Mouse (Mus musculus) brain, embryonic 14.5 days (tissue): Measurements from ENCODE around the gene Wdsub1.

Experiments
- CTCF ChIP-seq: fragments of 200-500 bp; IDR thresholded peaks from 2 replicates; pipeline ENCODE4 v1.5.1; 2012; ENCODE audit warnings: inconsistent platforms, mild to moderate bottlenecking, moderate library complexity, borderline replicate concordance; ENCODE audit not compliant: insufficient read depth, insufficient read length; ENCODE audit errors: extremely low read depth
- POLR2A ChIP-seq: fragments of 200-500 bp; IDR thresholded peaks from 2 replicates; pipeline ENCODE4 v1.6.1; 2012; ENCODE audit warnings: mild to moderate bottlenecking, inconsistent platforms, borderline replicate concordance; ENCODE audit not compliant: poor library complexity, insufficient read depth, insufficient read length, severe bottlenecking; ENCODE audit errors: extremely low read depth

DNA sequence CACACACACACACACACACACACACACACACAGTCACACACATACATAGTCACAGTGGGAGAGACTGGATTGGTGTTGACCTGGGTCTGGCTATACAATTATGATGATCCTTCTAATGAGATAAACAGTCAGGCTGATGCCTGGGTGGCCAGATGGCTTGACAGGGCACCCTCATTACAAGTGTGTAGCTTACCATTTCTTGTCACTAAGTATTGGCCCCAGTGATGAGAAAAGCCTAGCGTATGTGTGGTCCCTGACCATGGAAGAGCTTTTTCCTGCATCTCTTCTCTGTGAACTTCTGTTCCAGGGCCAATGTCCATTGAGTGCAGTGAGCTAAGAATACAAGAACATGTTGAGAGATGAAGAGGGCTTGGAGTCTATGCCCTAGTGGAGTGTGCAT is 69.8 kb downstream of the Wdsub1 start:
- no peak for TF ChIP-seq CTCF
- no peak for TF ChIP-seq POLR2A
